9 mouse cellular contexts compared by ENCODE assay signal in genomic region chr19:34244056-34244455, GRCm38 (mm10). TPM values are rescaled to one million over a fixed set of nuclear protein-coding genes. Genes with fewer than 3 reads are reported as not detected.
DNase-seq lines count a peak whose midpoint lies in the region; ATAC-seq and TF ChIP-seq lines count a peak whose summit lies in the region.
"Had no signal": no experiment of that assay in that cellular context is flagged by ENCODE, and none has a peak within 500 bp of the region (broad histone marks: within the 10 kb centered on the region; RNA-seq: fewer than 3 reads in every experiment).

No protein-coding gene starts in this region.

- no peak overlapping the region for H3K4me2 ChIP-seq in lung, embryonic 15.5 days
- H3K4me2 ChIP-seq: midbrain, embryonic 12.5 days had no signal

- H3K36me3 ChIP-seq in kidney, adult 2 months (ENCODE audit: control insufficient read depth, insufficient read depth, low read length): no peaks in the 10 kb centered on the region
- H3K36me3 ChIP-seq in lung, embryonic 15.5 days: peaks cover 35% of the 10 kb centered on the region; the same call in 1 of the 2 replicates
- H3K36me3 ChIP-seq: midbrain, embryonic 12.5 days had no signal

- H3K27me3 ChIP-seq in kidney, adult 2 months (replicated peaks; ENCODE audit: control insufficient read depth, insufficient read depth, low read length): no peaks in the 10 kb centered on the region
- no peaks in the 10 kb centered on the region for H3K27me3 ChIP-seq in lung, embryonic 15.5 days
- H3K27me3 ChIP-seq: midbrain, embryonic 12.5 days had no signal

- no peaks in the 10 kb centered on the region for H3K9me3 ChIP-seq in lung, embryonic 15.5 days
- H3K9me3 ChIP-seq: midbrain, embryonic 12.5 days had no signal

- no peak overlapping the region for H3K27ac ChIP-seq in kidney, adult 2 months (ENCODE audit: insufficient read depth, low read depth, low read length)
- H3K27ac ChIP-seq in lung, embryonic 15.5 days: no peak overlapping the region
- H3K27ac ChIP-seq: midbrain, embryonic 12.5 days had no signal

- no peak for TF ChIP-seq POLR2A in kidney, adult 2 months (IDR thresholded peaks at IDR 0.05; ENCODE audit: low read depth, low read length)

- no peak overlapping the region for H3K4me3 ChIP-seq in kidney, adult 2 months (ENCODE audit: insufficient read depth, low read depth, low read length)
- no peak overlapping the region for H3K4me3 ChIP-seq in lung, embryonic 15.5 days
- H3K4me3 ChIP-seq: midbrain, embryonic 12.5 days had no signal

- WGBS in kidney, adult 2 months: 11% methylated on average over 6 of the region's 6 CpGs
- WGBS in lung, embryonic 15.5 days: 13% methylated on average over 6 of the region's 6 CpGs

- DNase-seq in cerebellum, adult 11-12 months: no peak
- peak; percentile 60 for DNase-seq in MEL-GATA-1-ER (ENCODE audit: extremely low read depth, low read depth)
- peak; percentile 14 for DNase-seq in cerebellum, adult 9-11 months
- peak; percentile 33 for DNase-seq in gastrocnemius, postnatal 10 days
- peak; percentile 84 for DNase-seq in kidney, adult 2 months
- peak; percentile 85 for DNase-seq in retina, postnatal 1 day

- H3K4me1 ChIP-seq in kidney, adult 2 months (ENCODE audit: control insufficient read depth, insufficient read depth, low read length): no peaks in the 10 kb centered on the region
- no peaks in the 10 kb centered on the region for H3K4me1 ChIP-seq in lung, embryonic 15.5 days
- H3K4me1 ChIP-seq: midbrain, embryonic 12.5 days had no signal

- peak; percentile 41; the same call in 1 of the 2 replicates for ATAC-seq in cerebellum, adult (ENCODE audit: insufficient number of reproducible peaks, low FRiP score, low TSS enrichment)
- peak; percentile 32; the same call in 1 of the 2 replicates for ATAC-seq in lung, embryonic 15.5 days (ENCODE audit: borderline replicate concordance, extremely low read depth, low FRiP score, low TSS enrichment)

- 0 out of 2 replicates have a peak, but pooled peaks have one; percentile 22 for TF ChIP-seq CTCF in kidney, adult 2 months (conservative IDR thresholded peaks at IDR 0.05; ENCODE audit: insufficient read depth, insufficient read length, low read depth, low read length)

- no peak overlapping the region for H3K9ac ChIP-seq in lung, embryonic 15.5 days
- H3K9ac ChIP-seq: midbrain, embryonic 12.5 days had no signal

RNA-seq across cellular contexts. Expression of gene Acta2, which starts 11.3 kb away (rescaled TPM):
- total RNA-seq in gastrocnemius, postnatal 10 days (2021): 100 to 1,000 TPM; 517 to 534 TPM
- 88.2 and 172 TPM in 2 replicates for polyA plus RNA-seq in kidney, adult 2 months (2012; rRNA removed)
- 801 and 904 TPM in 2 replicates for polyA plus RNA-seq in lung, embryonic 15.5 days (2015; fragmentation: Nextera tagmentation; extraction: Ambion mirVana)

RNA-seq across cellular contexts. Expression of gene Fas, which starts 46.4 kb away (rescaled TPM):
- 1 to 10 TPM; 2.0 to 3.7 TPM for total RNA-seq in gastrocnemius, postnatal 10 days (2021)
- 3.7 and 4.6 TPM in 2 replicates for polyA plus RNA-seq in kidney, adult 2 months (2012; rRNA removed)
- polyA plus RNA-seq in lung, embryonic 15.5 days (2015; fragmentation: Nextera tagmentation; extraction: Ambion mirVana): 11.2 and 12.0 TPM in 2 replicates

RNA-seq across cellular contexts. Expression of gene Stambpl1, which starts 52.0 kb away (rescaled TPM):
- 1 to 10 TPM; 2.3 to 2.6 TPM for total RNA-seq in gastrocnemius, postnatal 10 days (2021)
- polyA plus RNA-seq in kidney, adult 2 months (2012; rRNA removed): 1.6 and 2.2 TPM in 2 replicates
- polyA plus RNA-seq in lung, embryonic 15.5 days (2015; fragmentation: Nextera tagmentation; extraction: Ambion mirVana): 9.2 and 11.5 TPM in 2 replicates
